Mouse (Mus musculus) T-cell, adult 2 months (primary cell): Measurements from ENCODE around the gene Socs2.
"Not testable (repeated sequence)": the region's sequence is repeated elsewhere in the genome, so short reads cannot be mapped to it uniquely, and the experiment has no call there.

Source experiments
- DNase-seq: peaks from one replicate; pipeline ENCODE4 v3.0.0; 2022; ENCODE audit warnings: low spot score

The Socs2 gene

GRCm38 (mm10) chr10:95392073-95392472, 24.9 kb downstream of the Socs2 start:
- DNase-seq = no peak

- no peak for DNase-seq
Observed at GRCm38 (mm10) chr10:95390871-95391270, 26.1 kb downstream of the Socs2 start.

- not testable (repeated sequence) for DNase-seq
Observed at GRCm38 (mm10) chr10:95389805-95390204, 27.2 kb downstream of the Socs2 start.

- no peak for DNase-seq
Observed at GRCm38 (mm10) chr10:95388821-95389477, 28.0 kb downstream of the Socs2 start.

GRCm38 (mm10) chr10:95386527-95386926, 30.5 kb downstream of the Socs2 start:
- no peak for DNase-seq

GRCm38 (mm10) chr10:95385801-95386203, 31.2 kb downstream of the Socs2 start:
- no peak for DNase-seq

- no peak for DNase-seq
Observed at GRCm38 (mm10) chr10:95385081-95385480, 31.9 kb downstream of the Socs2 start.

- DNase-seq = no peak
Observed at GRCm38 (mm10) chr10:95384446-95384845, 32.5 kb downstream of the Socs2 start.

GRCm38 (mm10) chr10:95373340-95373739, 43.6 kb downstream of the Socs2 start:
- DNase-seq = no peak

GRCm38 (mm10) chr10:95371942-95372341, 45.0 kb downstream of the Socs2 start:
- DNase-seq = no peak

GRCm38 (mm10) chr10:95369190-95369589, 47.8 kb downstream of the Socs2 start:
- no peak for DNase-seq

GRCm38 (mm10) chr10:95368151-95368550, 48.8 kb downstream of the Socs2 start:
- DNase-seq = no peak

- DNase-seq = no peak
Observed at GRCm38 (mm10) chr10:95367661-95368089, 49.3 kb downstream of the Socs2 start.

GRCm38 (mm10) chr10:95367241-95367640, 49.7 kb downstream of the Socs2 start:
- no peak for DNase-seq

- DNase-seq = no peak
Observed at GRCm38 (mm10) chr10:95362326-95362725, 54.7 kb downstream of the Socs2 start.

GRCm38 (mm10) chr10:95361260-95361841, 55.6 kb downstream of the Socs2 start:
- DNase-seq = no peak

GRCm38 (mm10) chr10:95360048-95360447, 56.9 kb downstream of the Socs2 start:
- DNase-seq = no peak

GRCm38 (mm10) chr10:95357721-95358120, 59.3 kb downstream of the Socs2 start:
- peak; percentile 12 for DNase-seq

GRCm38 (mm10) chr10:95356711-95357110, 60.3 kb downstream of the Socs2 start:
- DNase-seq = no peak

GRCm38 (mm10) chr10:95355678-95356268, 61.2 kb downstream of the Socs2 start:
- DNase-seq = no peak

- no peak for DNase-seq
Observed at GRCm38 (mm10) chr10:95354673-95355072, 62.3 kb downstream of the Socs2 start.

GRCm38 (mm10) chr10:95354047-95354446, 62.9 kb downstream of the Socs2 start:
- DNase-seq = no peak

GRCm38 (mm10) chr10:95348457-95348856, 68.5 kb downstream of the Socs2 start:
- DNase-seq = no peak
